Mouse (Mus musculus): ENCODE measurements around the gene Kif3c.

Kif3c gene

GRCm38 (mm10) chr12:3424179-3424578 lies 59.2 kb downstream of the Kif3c start:
- no peak for DNase-seq (ENCODE audit: low read depth, low spot score)

- no peak for DNase-seq (ENCODE audit: low read depth, low spot score)
These were observed 60.7 kb downstream of the Kif3c start for GRCm38 (mm10) chr12:3425375-3426341.

- peak; percentile 98 for DNase-seq (ENCODE audit: low read depth, low spot score)
These were observed 61.6 kb downstream of the Kif3c start, which contains the start of gene Asxl2 for GRCm38 (mm10) chr12:3426530-3427034. Gene Asxl2, plus strand, starts transcription at chr12:3426857.

- DNase-seq (ENCODE audit: low read depth, low spot score): peak; percentile 40
These were observed 62.3 kb downstream of the Kif3c start for GRCm38 (mm10) chr12:3427067-3427889.

GRCm38 (mm10) chr12:3427891-3428775 lies 63.2 kb downstream of the Kif3c start:
- DNase-seq (ENCODE audit: low read depth, low spot score): no peak

GRCm38 (mm10) chr12:3429681-3430442 lies 64.9 kb downstream of the Kif3c start:
- no peak for DNase-seq (ENCODE audit: low read depth, low spot score)

GRCm38 (mm10) chr12:3430443-3430753 lies 65.5 kb downstream of the Kif3c start:
- DNase-seq (ENCODE audit: low read depth, low spot score): no peak

GRCm38 (mm10) chr12:3430985-3431384 lies 66.1 kb downstream of the Kif3c start:
- no peak for DNase-seq (ENCODE audit: low read depth, low spot score)

GRCm38 (mm10) chr12:3433736-3434135 lies 68.8 kb downstream of the Kif3c start:
- no peak for DNase-seq (ENCODE audit: low read depth, low spot score)

GRCm38 (mm10) chr12:3436446-3436845 lies 71.5 kb downstream of the Kif3c start:
- no peak for DNase-seq (ENCODE audit: low read depth, low spot score)

- no peak for DNase-seq (ENCODE audit: low read depth, low spot score)
These were observed 72.9 kb downstream of the Kif3c start for GRCm38 (mm10) chr12:3437815-3438214.

GRCm38 (mm10) chr12:3440916-3441315 lies 76.0 kb downstream of the Kif3c start:
- DNase-seq (ENCODE audit: low read depth, low spot score): no peak

GRCm38 (mm10) chr12:3441361-3441760 lies 76.4 kb downstream of the Kif3c start:
- no peak for DNase-seq (ENCODE audit: low read depth, low spot score)

GRCm38 (mm10) chr12:3453554-3453953 lies 88.6 kb downstream of the Kif3c start:
- DNase-seq (ENCODE audit: low read depth, low spot score): no peak
